Mouse (Mus musculus) spleen, adult 10 weeks (tissue): Measurements from ENCODE around the gene Gm49630. TPM values are rescaled to one million over a fixed set of nuclear protein-coding genes. Genes with fewer than 3 reads are reported as not detected.

Experiments
- polyA plus RNA-seq: library from polyadenylated mRNA; stranded (reverse); fragments of 350-450 nt; fragmentation: Illumina TruSeq; extraction: RNeasy Lipid Tissue Mini Kit (QIAGEN cat#74804); gene quantifications from one replicate; pipeline ENCODE4 v1.2.3, GENCODE M21; 2015; ENCODE audit warnings: low replicate concordance; ENCODE audit not compliant: insufficient read depth

The Gm49630 gene
- polyA plus RNA-seq, result not detected

GRCm38 (mm10) chr17:7371879-7372278 lies at the start of gene Gm49630:
Gm49630 (minus strand) TSS chr17:7371979.

DNA sequence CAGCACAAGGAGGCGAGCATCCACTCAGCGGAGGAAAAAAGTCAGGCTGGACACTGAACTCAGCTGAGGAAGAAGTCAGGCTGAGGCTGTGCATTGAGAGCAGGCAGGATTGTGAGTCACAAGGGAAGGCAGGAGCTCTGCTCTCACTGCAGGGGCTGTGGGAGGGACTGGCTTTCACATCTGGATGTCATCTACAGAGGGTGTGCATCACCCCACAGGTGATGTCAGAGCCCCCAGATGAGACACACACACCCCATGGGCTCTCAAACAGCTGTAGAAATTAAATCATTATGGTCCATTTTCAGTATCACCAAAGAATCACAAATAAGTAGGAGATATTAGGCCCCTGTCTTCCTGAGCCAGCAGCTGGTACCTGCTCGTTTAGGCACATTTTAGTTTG lies 13.6 kb upstream of the Gm49630 start, which contains the start of gene Unc93a2:
Gene Unc93a2, minus strand, starts transcription at position 101 of the 400 bp plus-strand sequence.

GRCm38 (mm10) chr17:7352596-7352995 lies 19.2 kb downstream of the Gm49630 start, which contains the start of gene Ttll2:
Ttll2 (minus strand) TSS chr17:7352696.

DNA sequence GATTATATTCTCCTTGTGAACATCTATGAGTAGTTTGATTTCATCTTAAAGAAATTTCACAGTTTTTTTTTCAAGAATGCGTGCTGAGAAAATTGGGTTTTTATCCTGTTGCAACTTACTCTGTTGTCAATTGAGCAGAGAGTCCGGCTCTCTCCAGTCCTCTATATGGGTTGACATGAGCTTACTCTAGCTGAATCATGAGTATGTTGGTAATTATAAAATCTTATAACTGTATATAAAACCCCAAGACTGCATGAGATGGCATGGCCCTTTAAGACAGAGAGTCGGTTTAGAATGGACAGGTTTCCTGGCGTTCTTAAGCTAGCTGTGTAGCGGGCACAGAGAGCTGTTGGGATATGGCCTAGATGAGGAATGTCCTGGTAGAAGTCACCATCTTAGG lies 47.4 kb downstream of the Gm49630 start, which contains the start of gene Tcp10a:
Gene Tcp10a, plus strand, starts transcription at position 301 of the 400 bp plus-strand sequence.

Other genes with a start within 250 kb of the Gm49630 start
- 3.2 TPM for gene Rps6ka2, start 201.9 kb downstream of the Gm49630 start, polyA plus RNA-seq
- not detected for gene Tcp10a, start 47.3 kb downstream of the Gm49630 start, polyA plus RNA-seq
- gene Ttll2, start 19.3 kb downstream of the Gm49630 start, polyA plus RNA-seq, result not detected
- not detected for gene Unc93a2, start 13.5 kb upstream of the Gm49630 start, polyA plus RNA-seq